Mouse (Mus musculus) kidney, postnatal 0 days (tissue): ENCODE results near the gene Ppp1r12c. TPM values are rescaled to one million over a fixed set of nuclear protein-coding genes. Genes with fewer than 3 reads are reported as not detected.
A peak's percentile ranks its signal among the peaks of the same experiment; 100 is the strongest.

Experiments used
- ATAC-seq: fragments of 200-750 bp; cut with Nextera tagmentation; replicated peaks from 2 replicates; pipeline ENCODE4 v1.8.0; 2017; ENCODE audit warnings: low read depth, moderate number of reproducible peaks, moderate TSS enrichment, moderate library complexity; ENCODE audit not compliant: low FRiP score
- DNase-seq: peaks from one replicate; pipeline ENCODE4 v3.0.0-alpha.2; 2016; ENCODE audit warnings: low spot score
- H3K27ac ChIP-seq: fragments of 300-500 bp; sonication (generic); 2 replicates; pipeline ENCODE4 v1.5.1; 2014; ENCODE audit warnings: mild to moderate bottlenecking
- H3K27me3 ChIP-seq: fragments of 300-500 bp; sonication (generic); 2 replicates; pipeline ENCODE4 v1.6.1; 2014; ENCODE audit warnings: low read length, mixed read lengths; ENCODE audit not compliant: insufficient read depth
- H3K36me3 ChIP-seq: fragments of 300-500 bp; sonication (generic); 2 replicates; pipeline ENCODE4 v1.6.1; 2014; ENCODE audit warnings: low read length, mixed read lengths; ENCODE audit not compliant: insufficient read depth
- H3K4me1 ChIP-seq: fragments of 300-500 bp; sonication (generic); replicated peaks from 2 replicates; pipeline ENCODE4 v1.6.1; 2014; ENCODE audit warnings: antibody characterized with exemption, low read length, mixed read lengths; ENCODE audit not compliant: insufficient read depth
- H3K4me2 ChIP-seq: fragments of 300-500 bp; sonication (generic); 2 replicates; pipeline ENCODE4 v1.6.1; 2014; ENCODE audit warnings: mild to moderate bottlenecking, low read length, moderate library complexity, mixed read lengths
- H3K4me3 ChIP-seq: fragments of 300-500 bp; sonication (generic); replicated peaks from 2 replicates; pipeline ENCODE4 v1.5.1; 2014; ENCODE audit warnings: low read depth, low read length
- H3K9ac ChIP-seq: fragments of 300-500 bp; sonication (generic); 2 replicates; pipeline ENCODE4 v1.6.1; 2014; ENCODE audit warnings: low read depth, low read length
- H3K9me3 ChIP-seq: fragments of 300-500 bp; sonication (generic); replicated peaks from 2 replicates; pipeline ENCODE4 v1.6.1; 2016; ENCODE audit warnings: low read length, inconsistent platforms, mixed read lengths
- CTCF ChIP-seq: IDR thresholded peaks from 2 replicates; pipeline ENCODE4 v1.5.1; 2016; ENCODE audit warnings: antibody characterized with exemption, low read depth, mild to moderate bottlenecking, moderate library complexity
- WGBS: fragments of 180-500 bp; shearing (Covaris S2); extraction: QIAGEN DNeasy Blood & Tissue Kit; methylation state at CpG from one replicate; pipeline ENCODE4 v1.1.7; 2014; 5-methylcytosine and 5-hydroxymethylcytosine counted together
- microRNA-seq: library from miRNA; unstranded; fragments of <30 nt; microRNA quantifications from one replicate; pipeline ENCODE4, GENCODE M21; 2016
- polyA plus RNA-seq: library from polyadenylated mRNA; unstranded; fragments of >200 nt; fragmentation: Nextera tagmentation; extraction: Ambion mirVana; gene quantifications from 2 replicates; pipeline ENCODE4 v1.2.1, GENCODE M21; 2015

Ppp1r12c gene
- polyA plus RNA-seq, 1 experiment from 2014 or later = 33.8 TPM

- H3K4me3 ChIP-seq = peak within 1 kb of the TSS; percentile 81
- ATAC-seq (peak; percentile 95), DNase-seq (peak; percentile 97)
- H3K9ac ChIP-seq = peak within 1 kb of the TSS; percentile 73
- peak; percentile 15 for TF ChIP-seq CTCF
- peaks cover 17% of the 10 kb centered on the region; the same call in 1 of the 2 replicates for H3K36me3 ChIP-seq
- 0% methylated on average over 35 of the region's 35 CpGs for WGBS
- no peaks in the 10 kb centered on the region for H3K27me3 ChIP-seq
- H3K27ac ChIP-seq = peak within 1 kb of the TSS; percentile 76
- no peaks in the 10 kb centered on the region for H3K4me1 ChIP-seq
- H3K9me3 ChIP-seq = no peaks in the 10 kb centered on the region
- H3K4me2 ChIP-seq = peak within 1 kb of the TSS; percentile 75
Observed at GRCm38 (mm10) chr7:4445216-4445791, 56.2 kb downstream of the Ppp1r12c start, which contains the start of gene Rdh13. Gene Rdh13 (minus strand): TSS chr7:4445649.

- peaks cover 32% of the 10 kb centered on the region for H3K36me3 ChIP-seq
Observed at GRCm38 (mm10) chr7:4440549-4440948, 60.9 kb downstream of the Ppp1r12c start.

GRCm38 (mm10) chr7:4437721-4438120 lies 63.8 kb downstream of the Ppp1r12c start:
- 94% methylated on average over 2 of the region's 2 CpGs for WGBS
- ATAC-seq (no peak), DNase-seq (no peak)
- Histone ChIP-seq H3K9ac (no peak overlapping the region), H3K27ac (no peak overlapping the region), H3K36me3 (peaks cover 51% of the 10 kb centered on the region), H3K4me1 (no peaks in the 10 kb centered on the region), H3K4me2 (no peak overlapping the region), H3K9me3 (no peaks in the 10 kb centered on the region), H3K27me3 (no peaks in the 10 kb centered on the region), H3K4me3 (no peak overlapping the region)
- no peak for TF ChIP-seq CTCF

More at GRCm38 (mm10) chr7:4440549-4440948, 60.9 kb downstream of the Ppp1r12c start:
- H3K9ac ChIP-seq = no peak overlapping the region
- TF ChIP-seq CTCF = no peak
- H3K4me3 ChIP-seq = no peak overlapping the region
- no peaks in the 10 kb centered on the region for H3K9me3 ChIP-seq
- H3K27ac ChIP-seq = no peak overlapping the region
- ATAC-seq = no peak
- DNase-seq = no peak
- no peaks in the 10 kb centered on the region for H3K4me1 ChIP-seq
- 92% methylated on average over 10 of the region's 10 CpGs for WGBS
- no peak overlapping the region for H3K4me2 ChIP-seq
- H3K27me3 ChIP-seq = no peaks in the 10 kb centered on the region

GRCm38 (mm10) chr7:4432026-4432425 lies 69.5 kb downstream of the Ppp1r12c start:
- Histone ChIP-seq H3K4me1 (no peaks in the 10 kb centered on the region), H3K9ac (no peak overlapping the region), H3K4me3 (no peak overlapping the region), H3K27ac (no peak overlapping the region), H3K9me3 (no peaks in the 10 kb centered on the region), H3K27me3 (no peaks in the 10 kb centered on the region), H3K4me2 (no peak overlapping the region), H3K36me3 (peaks cover 35% of the 10 kb centered on the region)
- ATAC-seq (no peak), DNase-seq (no peak)
- WGBS = 79% methylated on average over 8 of the region's 8 CpGs
- no peak for TF ChIP-seq CTCF

GRCm38 (mm10) chr7:4431548-4431947 lies 69.9 kb downstream of the Ppp1r12c start:
- H3K4me3 ChIP-seq = no peak overlapping the region
- no peaks in the 10 kb centered on the region for H3K9me3 ChIP-seq
- 83% methylated on average over 6 of the region's 6 CpGs for WGBS
- ATAC-seq (no peak), DNase-seq (peak; percentile 75)
- peak; percentile 96 for TF ChIP-seq CTCF
- peaks cover 35% of the 10 kb centered on the region for H3K36me3 ChIP-seq
- H3K27me3 ChIP-seq = no peaks in the 10 kb centered on the region
- H3K4me2 ChIP-seq = no peak overlapping the region
- H3K4me1 ChIP-seq = no peaks in the 10 kb centered on the region
- H3K27ac ChIP-seq = no peak overlapping the region
- no peak overlapping the region for H3K9ac ChIP-seq

Small RNA genes within 50 kb of the gene (microRNA-seq; reads per million reads assigned to microRNA genes)
- gene Gm24605 = not detected

Other genes with a start within 250 kb of the Ppp1r12c start
- 0.11 TPM in 1 of 2 replicates, not detected in the other for gene Ncr1, start 164.0 kb downstream of the Ppp1r12c start, polyA plus RNA-seq
- gene Gp6, start 103.9 kb downstream of the Ppp1r12c start, polyA plus RNA-seq = 0.03 TPM in 1 of 2 replicates, not detected in the other
- gene Rdh13, start 56.0 kb downstream of the Ppp1r12c start, polyA plus RNA-seq = 24.3 and 26.5 TPM in 2 replicates
- 5.8 and 12.8 TPM in 2 replicates for gene Eps8l1, start 41.0 kb downstream of the Ppp1r12c start, polyA plus RNA-seq
- 10.8 and 15.2 TPM in 2 replicates for gene Tnnt1, start 14.7 kb upstream of the Ppp1r12c start, polyA plus RNA-seq
- gene Tnni3, start 22.5 kb upstream of the Ppp1r12c start, polyA plus RNA-seq = 5.6 and 6.3 TPM in 2 replicates
- gene Dnaaf3, start 30.8 kb upstream of the Ppp1r12c start, polyA plus RNA-seq = 2.0 and 2.5 TPM in 2 replicates
- gene Syt5, start 45.9 kb upstream of the Ppp1r12c start, polyA plus RNA-seq = 6.4 and 6.6 TPM in 2 replicates
- gene Ptprh, start 102.4 kb upstream of the Ppp1r12c start, polyA plus RNA-seq = 0.13 and 0.31 TPM in 2 replicates
- gene Tmem86b, start 129.7 kb upstream of the Ppp1r12c start, polyA plus RNA-seq = 0.56 and 0.80 TPM in 2 replicates
- gene Ppp6r1, start 157.3 kb upstream of the Ppp1r12c start, polyA plus RNA-seq = 4.8 and 5.1 TPM in 2 replicates
- 99.7 and 99.9 TPM in 2 replicates for gene Hspbp1, start 183.4 kb upstream of the Ppp1r12c start, polyA plus RNA-seq
- 0.71 and 0.78 TPM in 2 replicates for gene Brsk1, start 188.9 kb upstream of the Ppp1r12c start, polyA plus RNA-seq
- gene Tmem150b, start 223.6 kb upstream of the Ppp1r12c start, polyA plus RNA-seq = 0.06 and 0.12 TPM in 2 replicates
- 61.2 and 64.8 TPM in 2 replicates for gene Kmt5c, start 238.4 kb upstream of the Ppp1r12c start, polyA plus RNA-seq